Mouse (Mus musculus) activated CD4-positive, CD25-positive, alpha-beta regulatory T cell, adult 4 months (primary cell): ENCODE data around the gene Ddn. TPM values are rescaled to one million over a fixed set of nuclear protein-coding genes. Genes with fewer than 3 reads are reported as not detected.
A peak's percentile ranks its signal among the peaks of the same experiment; 100 is the strongest.

Experiments used
- ATAC-seq: one replicate; pipeline ENCODE4 v1.8.0; 2017
- polyA plus RNA-seq, 2 experiments: library from polyadenylated mRNA; unstranded; fragments of 100-300 nt; shearing (Covaris generic); gene quantifications; one replicate each; pipeline ENCODE4 v1.2.1; 2017

The Ddn gene
- polyA plus RNA-seq = not detected

DNA sequence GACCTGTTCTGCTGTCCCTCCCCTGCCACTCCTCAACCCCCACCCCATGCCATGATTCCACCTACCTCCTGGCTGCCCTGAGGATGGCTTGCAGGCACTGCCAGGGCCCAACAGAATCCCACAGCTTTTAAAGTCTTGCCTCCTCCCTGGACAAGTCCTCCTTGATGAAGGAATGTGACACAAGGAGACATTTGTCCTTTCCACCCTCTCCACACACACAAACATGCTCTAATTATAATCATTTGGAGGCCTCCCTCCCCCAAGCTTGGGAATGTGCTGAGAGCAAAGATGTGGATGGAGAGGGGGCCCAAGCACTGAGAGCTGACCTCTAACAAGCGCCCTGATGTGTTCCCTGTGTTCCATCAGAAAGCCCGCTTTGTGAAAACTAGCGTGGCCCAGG lies at the start of gene Ddn:
Gene Ddn (minus strand): TSS at position 101 of the 400 bp plus-strand sequence.
- no peak for ATAC-seq

GRCm38 (mm10) chr15:98854214-98854613 lies 44.9 kb upstream of the Ddn start:
- no peak for ATAC-seq

GRCm38 (mm10) chr15:98853161-98853937 lies 44.1 kb upstream of the Ddn start:
- ATAC-seq = no peak

DNA sequence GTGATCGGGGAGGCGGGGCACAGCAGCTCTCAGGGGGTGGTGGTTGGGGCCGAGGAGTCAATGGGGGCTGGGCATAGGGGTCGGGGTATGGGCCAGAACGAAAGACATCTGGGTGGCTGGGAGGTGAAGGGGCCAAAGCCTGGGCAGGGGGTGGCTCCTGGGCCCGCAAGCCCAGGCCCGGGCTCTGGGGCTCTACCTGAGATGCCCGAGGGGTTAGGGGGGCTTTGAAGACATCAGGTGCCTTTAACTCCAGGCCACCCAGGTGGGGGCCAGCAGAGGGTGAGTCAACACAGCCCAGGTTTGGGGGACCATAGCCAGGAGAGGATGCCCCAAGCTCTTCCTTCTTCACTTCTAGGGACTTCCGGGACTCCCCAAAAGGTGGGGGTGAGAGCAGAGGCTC lies 43.4 kb upstream of the Ddn start:
- no peak for ATAC-seq

- no peak for ATAC-seq
These were observed 42.8 kb upstream of the Ddn start for GRCm38 (mm10) chr15:98852071-98852470.

- no peak for ATAC-seq
These were observed 42.0 kb upstream of the Ddn start for GRCm38 (mm10) chr15:98851229-98851818.

GRCm38 (mm10) chr15:98850668-98851067 lies 41.4 kb upstream of the Ddn start:
- ATAC-seq = no peak

DNA sequence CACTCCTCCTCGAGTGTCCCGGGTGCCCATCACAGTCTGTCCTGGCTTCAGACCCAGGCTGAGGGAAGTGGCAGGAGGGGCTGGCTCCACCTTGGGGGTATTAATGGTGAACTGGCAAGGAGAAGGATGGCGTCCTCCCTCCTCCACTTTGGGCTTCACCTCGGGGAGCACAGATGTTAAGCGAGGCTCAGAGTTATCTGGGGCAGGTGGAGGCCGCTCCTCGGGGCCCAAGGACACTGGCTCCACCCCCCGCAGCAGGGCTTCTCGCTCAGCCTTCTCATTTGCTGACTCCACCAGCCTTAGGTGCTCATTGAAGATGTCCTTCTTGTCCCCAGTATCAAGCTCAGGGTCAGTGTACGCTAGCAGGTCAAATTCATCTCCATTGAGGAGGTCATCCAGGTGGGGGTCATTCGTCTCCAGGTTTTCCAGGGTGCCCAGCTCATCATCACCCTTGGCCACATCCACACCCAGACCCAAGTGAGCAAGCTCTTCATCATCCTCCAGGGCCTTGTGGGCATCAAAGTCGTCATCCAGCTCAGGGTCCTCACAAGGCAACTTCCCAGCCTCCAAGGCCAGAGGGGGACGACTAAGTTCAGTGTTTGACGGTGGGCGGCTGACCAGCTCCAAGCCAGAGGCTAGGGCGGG lies 40.8 kb upstream of the Ddn start:
- ATAC-seq = no peak

DNA sequence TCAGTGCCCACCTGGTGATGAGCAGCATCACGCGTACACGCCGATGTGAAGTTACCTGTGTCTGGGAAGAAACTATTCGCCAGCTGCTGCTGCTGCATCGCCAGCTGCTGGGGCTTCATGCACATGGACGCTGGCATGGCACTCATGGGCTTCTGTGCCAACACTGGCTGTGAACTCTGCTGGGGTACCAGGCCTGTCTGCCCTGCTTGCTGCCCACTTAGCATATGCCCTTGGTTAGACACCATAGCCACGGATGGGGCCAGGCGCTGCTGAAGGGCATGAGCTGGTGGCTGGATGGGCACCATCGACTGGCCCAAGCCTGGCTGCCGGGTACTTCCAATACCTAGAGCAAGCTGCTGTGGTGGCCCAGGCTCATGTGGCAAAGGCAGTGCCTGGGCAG lies 39.9 kb upstream of the Ddn start:
- ATAC-seq = no peak

GRCm38 (mm10) chr15:98846140-98846539 lies 36.9 kb upstream of the Ddn start:
- ATAC-seq = no peak

- ATAC-seq = no peak
These were observed 35.9 kb upstream of the Ddn start for GRCm38 (mm10) chr15:98845149-98845548.

GRCm38 (mm10) chr15:98843595-98844223 lies 34.4 kb upstream of the Ddn start:
- no peak for ATAC-seq

DNA sequence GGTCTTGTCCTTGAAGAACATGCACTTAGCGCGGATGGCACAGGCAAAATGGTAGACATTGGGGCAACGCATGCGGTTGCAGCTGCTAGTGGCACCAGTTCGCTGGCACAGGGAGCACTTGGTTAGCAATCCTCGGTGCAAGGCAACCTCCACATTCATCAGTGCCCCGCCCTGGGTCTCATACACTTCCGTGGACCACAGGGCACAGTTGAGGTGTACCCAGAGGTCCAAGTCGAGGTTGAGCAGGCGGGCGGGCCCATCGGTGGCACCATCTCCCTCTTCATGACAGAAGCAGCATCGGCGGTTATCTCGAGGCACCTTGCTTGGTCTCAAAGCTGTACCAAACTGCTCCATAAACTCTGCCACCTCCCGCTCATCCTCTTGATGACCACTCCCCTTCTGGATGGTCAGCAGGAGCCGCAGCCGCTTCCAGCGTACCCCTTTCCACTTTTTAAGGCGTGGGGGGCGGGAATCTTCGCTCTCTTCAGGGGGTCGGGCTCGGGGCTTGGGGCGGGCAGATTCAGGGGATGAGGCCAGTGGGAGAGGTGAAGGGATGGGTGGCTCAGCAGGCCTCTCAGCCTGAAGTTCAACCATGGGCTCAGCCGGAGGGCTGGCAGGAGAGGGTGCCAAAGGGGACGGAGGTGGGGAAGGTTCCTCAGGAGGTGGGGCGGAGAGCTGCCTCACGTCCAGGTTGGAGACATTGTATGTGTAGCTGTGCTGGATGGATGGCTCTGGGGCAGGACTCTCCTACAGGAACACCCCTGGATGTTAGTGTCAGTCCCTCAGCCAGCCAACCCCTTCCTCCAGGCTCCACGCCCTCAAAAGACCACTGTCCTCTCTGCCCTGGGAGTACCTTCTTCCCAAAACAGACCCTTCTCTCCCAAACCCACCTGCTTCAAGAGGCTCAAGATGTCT lies 30.6 kb upstream of the Ddn start:
- no peak for ATAC-seq

DNA sequence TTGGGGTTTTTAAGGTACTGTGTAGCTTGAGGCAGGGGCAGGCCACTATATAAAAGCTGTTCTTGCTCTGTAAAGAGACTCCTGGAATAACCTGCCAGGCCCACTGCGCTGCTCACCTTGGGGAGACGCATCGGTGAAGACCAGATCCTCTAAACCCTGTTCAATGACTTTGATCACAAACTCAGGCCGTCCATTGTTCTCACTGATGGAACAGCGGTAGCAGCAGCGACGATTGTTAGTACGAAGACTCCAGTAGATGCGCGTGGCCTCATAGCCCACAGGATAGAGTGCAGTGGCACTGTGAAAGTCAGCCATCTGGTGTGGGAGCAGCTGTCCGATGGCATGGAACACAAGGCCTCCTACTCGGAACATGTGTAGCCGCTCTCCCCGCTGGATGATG lies 29.9 kb upstream of the Ddn start:
- ATAC-seq = no peak

GRCm38 (mm10) chr15:98837743-98838103 lies 28.4 kb upstream of the Ddn start:
- no peak for ATAC-seq

DNA sequence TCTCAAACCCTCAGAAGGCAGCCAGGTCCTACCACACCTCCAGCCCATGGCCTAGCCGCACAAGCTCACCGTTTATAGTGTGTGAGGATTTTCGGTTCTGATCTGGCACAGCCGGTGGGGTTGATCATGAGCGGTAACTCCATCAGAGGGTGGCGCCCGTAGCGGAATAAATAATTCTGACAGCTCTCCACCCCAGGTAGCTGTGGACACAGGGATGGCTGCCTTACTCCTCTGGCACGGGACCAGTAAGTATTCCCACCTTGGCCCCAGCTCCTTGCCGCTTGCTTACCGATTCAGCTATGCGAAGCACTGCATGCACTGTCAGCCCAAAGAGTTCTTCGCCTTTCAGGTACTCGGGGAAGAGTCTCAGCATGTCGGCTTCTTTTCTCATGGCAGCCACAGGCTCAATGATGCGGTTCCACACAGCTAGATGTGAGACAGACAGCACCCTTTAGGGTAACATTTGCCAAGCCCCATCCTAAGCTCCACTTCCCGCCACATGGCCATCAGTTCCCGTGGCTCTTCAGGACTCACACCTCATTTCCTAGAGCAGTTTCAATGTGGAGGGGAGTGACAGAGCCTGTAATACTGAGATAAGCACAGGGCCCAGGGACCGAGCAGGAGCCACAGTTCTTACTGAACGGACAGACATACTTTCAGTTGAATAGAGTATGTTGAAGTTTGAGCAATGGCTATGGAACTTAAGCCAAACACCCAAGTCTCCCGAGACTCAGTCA lies 27.9 kb upstream of the Ddn start:
- no peak for ATAC-seq

DNA sequence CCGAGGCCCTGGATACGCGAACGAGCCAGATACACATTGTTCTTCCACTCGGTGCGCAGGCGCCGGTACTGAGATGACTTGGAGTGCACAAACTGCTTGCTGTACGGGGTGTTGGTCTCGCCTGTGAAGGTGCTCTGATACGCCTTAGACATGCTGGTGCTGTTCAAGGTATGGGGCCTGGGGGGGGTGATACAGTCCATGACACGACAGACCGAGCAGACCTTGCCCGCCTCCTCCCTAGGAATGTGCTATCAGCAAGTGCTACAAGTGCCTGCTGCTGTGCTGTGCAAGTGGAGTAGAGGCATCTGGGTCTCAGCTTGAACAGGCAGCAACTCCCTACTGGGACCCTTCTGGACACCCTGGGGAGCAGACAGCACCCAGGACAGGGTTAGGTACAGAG lies 26.0 kb upstream of the Ddn start:
- ATAC-seq = no peak

DNA sequence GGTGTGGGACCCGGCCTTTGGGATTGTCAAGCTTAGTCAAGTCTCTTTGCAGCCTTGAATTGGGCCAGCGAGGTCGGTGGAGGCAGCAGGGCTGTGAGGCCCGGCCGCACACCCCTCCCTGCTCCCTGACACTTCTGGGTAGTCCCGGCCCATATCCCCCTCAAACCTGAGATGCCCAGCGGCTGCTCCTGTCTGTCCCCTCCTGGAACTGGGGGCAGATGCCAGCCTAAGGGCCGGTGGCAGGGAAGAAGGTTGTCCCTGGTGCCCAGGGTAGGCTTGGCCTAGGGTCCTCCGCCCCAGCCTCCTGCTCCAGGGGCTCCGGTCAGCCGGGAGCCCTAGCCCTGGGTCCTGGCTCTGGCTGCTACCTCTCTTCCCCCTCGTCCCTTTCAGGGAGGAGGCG lies 24.8 kb upstream of the Ddn start:
- ATAC-seq = no peak

DNA sequence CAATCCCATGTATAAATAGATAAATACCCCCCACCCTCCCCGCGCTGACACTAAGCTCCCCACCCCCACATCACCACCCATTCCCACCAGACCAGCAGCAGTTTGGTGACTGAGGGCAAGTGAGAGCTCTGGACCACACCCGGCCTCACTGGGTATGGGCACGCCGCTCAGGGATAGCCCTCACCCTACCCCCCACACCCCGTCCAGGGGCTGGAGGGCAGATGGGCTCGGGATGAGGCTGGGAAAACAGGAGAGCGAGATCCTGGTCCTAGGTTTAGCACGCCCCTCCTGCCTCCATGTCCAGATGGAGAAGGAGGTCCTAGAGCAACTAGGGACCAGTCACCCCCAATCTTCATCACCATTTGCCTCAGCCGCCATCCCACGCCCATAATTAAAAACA lies 24.0 kb upstream of the Ddn start:
- ATAC-seq = no peak

- no peak for ATAC-seq
These were observed 23.1 kb upstream of the Ddn start for GRCm38 (mm10) chr15:98832161-98833058.

- ATAC-seq = peak; percentile 38
These were observed 22.4 kb upstream of the Ddn start for GRCm38 (mm10) chr15:98831684-98832035.
